Mouse (Mus musculus) hindbrain, postnatal 0 days (tissue): ENCODE results near the gene Mrgprh. TPM values are rescaled to one million over a fixed set of nuclear protein-coding genes. Genes with fewer than 3 reads are reported as not detected.

Source experiments
- ATAC-seq: fragments of 200-750 bp; cut with Nextera tagmentation; 2 replicates; pipeline ENCODE4 v1.8.0; 2017; ENCODE audit warnings: mild to moderate bottlenecking, moderate TSS enrichment, moderate library complexity
- DNase-seq: peaks from one replicate; pipeline ENCODE4 v3.0.0-alpha.2; 2015; ENCODE audit warnings: low spot score
- H3K27ac ChIP-seq: fragments of 300-500 bp; sonication (generic); 2 replicates; pipeline ENCODE4 v1.5.1; 2014; ENCODE audit warnings: mild to moderate bottlenecking
- H3K27me3 ChIP-seq: fragments of 300-500 bp; sonication (generic); 2 replicates; pipeline ENCODE4 v1.6.1; 2014; ENCODE audit warnings: low read length, mixed read lengths; ENCODE audit not compliant: insufficient read depth
- H3K36me3 ChIP-seq: fragments of 300-500 bp; sonication (generic); 2 replicates; pipeline ENCODE4 v1.6.1; 2014; ENCODE audit warnings: low read length, mixed read lengths; ENCODE audit not compliant: insufficient read depth
- H3K4me1 ChIP-seq: fragments of 300-500 bp; sonication (generic); 2 replicates; pipeline ENCODE4 v1.6.1; 2014; ENCODE audit warnings: antibody characterized with exemption, low read length, mixed read lengths; ENCODE audit not compliant: insufficient read depth
- H3K4me2 ChIP-seq: fragments of 300-500 bp; sonication (generic); 2 replicates; pipeline ENCODE4 v1.6.1; 2014; ENCODE audit warnings: low read depth, mild to moderate bottlenecking, low read length, moderate library complexity, mixed read lengths
- H3K4me3 ChIP-seq: fragments of 300-500 bp; sonication (generic); 2 replicates; pipeline ENCODE4 v1.5.1; 2014; ENCODE audit warnings: low read length
- H3K9ac ChIP-seq: fragments of 300-500 bp; sonication (generic); replicated peaks from 2 replicates; pipeline ENCODE4 v1.6.1; 2014; ENCODE audit warnings: mild to moderate bottlenecking, low read length, moderate library complexity, mixed read lengths
- H3K9me3 ChIP-seq: fragments of 300-500 bp; sonication (generic); 2 replicates; pipeline ENCODE4 v1.6.1; 2016; ENCODE audit warnings: low read length, mixed read lengths
- CTCF ChIP-seq: IDR thresholded peaks from 2 replicates; pipeline ENCODE4 v1.5.1; 2016; ENCODE audit warnings: antibody characterized with exemption, control low read depth, low read depth
- WGBS: fragments of 180-500 bp; shearing (Covaris S2); extraction: QIAGEN DNeasy Blood & Tissue Kit; methylation state at CpG from one replicate; pipeline ENCODE4 v1.1.7; 2014; 5-methylcytosine and 5-hydroxymethylcytosine counted together
- polyA plus RNA-seq: library from polyadenylated mRNA; unstranded; fragments of >200 nt; fragmentation: Nextera tagmentation; extraction: Ambion mirVana; gene quantifications from 2 replicates; pipeline ENCODE4 v1.2.1, GENCODE M21; 2015
- total RNA-seq: library from RNA; depleted of rRNA; stranded (reverse); fragments of >200 nt; gene quantifications from 2 replicates; pipeline ENCODE4 v1.2.3, GENCODE M21; 2014; rRNA removed

The Mrgprh gene
- total RNA-seq, result not detected in 2 replicates
- polyA plus RNA-seq, result not detected in 2 replicates

- H3K9ac ChIP-seq, result no peak within 1 kb of the TSS
- H3K4me2 ChIP-seq, result no peak within 1 kb of the TSS
- no peaks in the 10 kb centered on the region for H3K9me3 ChIP-seq
- no peak for TF ChIP-seq CTCF
- H3K27me3 ChIP-seq, result no peaks in the 10 kb centered on the region
- ATAC-seq, result no peak
- H3K4me3 ChIP-seq, result no peak within 1 kb of the TSS
- no peaks in the 10 kb centered on the region for H3K4me1 ChIP-seq
- H3K36me3 ChIP-seq, result no peaks in the 10 kb centered on the region
- H3K27ac ChIP-seq, result no peak within 1 kb of the TSS
- no peak for DNase-seq
- WGBS, result 84% methylated on average over 5 of the region's 5 CpGs
Measured at GRCm38 (mm10) chr17:12875734-12876133, at the start of gene Mrgprh. TSS of gene Mrgprh (plus strand) at chr17:12876034.

- H3K9ac ChIP-seq, result no peak overlapping the region
- no peak for TF ChIP-seq CTCF
- no peaks in the 10 kb centered on the region for H3K4me1 ChIP-seq
- H3K27me3 ChIP-seq, result no peaks in the 10 kb centered on the region
- H3K4me3 ChIP-seq, result no peak overlapping the region
- ATAC-seq, result no peak
- no peak overlapping the region for H3K27ac ChIP-seq
- WGBS, result 66% methylated on average over 5 of the region's 5 CpGs
- DNase-seq, result no peak
- no peak overlapping the region for H3K4me2 ChIP-seq
- no peaks in the 10 kb centered on the region for H3K9me3 ChIP-seq
- no peaks in the 10 kb centered on the region for H3K36me3 ChIP-seq
Measured at GRCm38 (mm10) chr17:12830351-12830750, 45.5 kb upstream of the Mrgprh start.

GRCm38 (mm10) chr17:12832231-12832630 is 43.6 kb upstream of the Mrgprh start:
- Histone ChIP-seq H3K9me3 (no peaks in the 10 kb centered on the region), H3K4me3 (no peak overlapping the region), H3K4me1 (no peaks in the 10 kb centered on the region), H3K4me2 (no peak overlapping the region), H3K9ac (no peak overlapping the region), H3K36me3 (no peaks in the 10 kb centered on the region), H3K27ac (no peak overlapping the region), H3K27me3 (no peaks in the 10 kb centered on the region)
- no peak for DNase-seq
- no peak for ATAC-seq
- WGBS, result 81% methylated on average over 3 of the region's 3 CpGs
- no peak for TF ChIP-seq CTCF

- 97% methylated on average over 4 of the region's 4 CpGs for WGBS
- H3K9me3 ChIP-seq, result no peaks in the 10 kb centered on the region
- no peak overlapping the region for H3K9ac ChIP-seq
- H3K4me2 ChIP-seq, result no peak overlapping the region
- DNase-seq (no peak), ATAC-seq (no peak)
- no peaks in the 10 kb centered on the region for H3K27me3 ChIP-seq
- H3K4me3 ChIP-seq, result no peak overlapping the region
- H3K36me3 ChIP-seq, result no peaks in the 10 kb centered on the region
- no peaks in the 10 kb centered on the region for H3K4me1 ChIP-seq
- TF ChIP-seq CTCF, result no peak
- no peak overlapping the region for H3K27ac ChIP-seq
Measured at GRCm38 (mm10) chr17:12832657-12833056, 43.2 kb upstream of the Mrgprh start.

GRCm38 (mm10) chr17:12834317-12834716 is 41.5 kb upstream of the Mrgprh start:
- no peaks in the 10 kb centered on the region for H3K36me3 ChIP-seq
- no peaks in the 10 kb centered on the region for H3K9me3 ChIP-seq
- ATAC-seq (no peak), DNase-seq (no peak)
- no peak for TF ChIP-seq CTCF
- H3K4me3 ChIP-seq, result no peak overlapping the region
- H3K27ac ChIP-seq, result no peak overlapping the region
- no peak overlapping the region for H3K9ac ChIP-seq
- no peak overlapping the region for H3K4me2 ChIP-seq
- WGBS, result 81% methylated on average over 3 of the region's 3 CpGs
- no peaks in the 10 kb centered on the region for H3K4me1 ChIP-seq
- H3K27me3 ChIP-seq, result no peaks in the 10 kb centered on the region

GRCm38 (mm10) chr17:12834826-12835225 is 41.0 kb upstream of the Mrgprh start:
- 65% methylated on average over 3 of the region's 3 CpGs for WGBS
- Histone ChIP-seq H3K27ac (no peak overlapping the region), H3K9ac (no peak overlapping the region)

GRCm38 (mm10) chr17:12835738-12836137 is 40.1 kb upstream of the Mrgprh start:
- no peaks in the 10 kb centered on the region for H3K27me3 ChIP-seq
- ATAC-seq, result no peak
- WGBS, result 92% methylated on average over 5 of the region's 5 CpGs
- no peak overlapping the region for H3K4me3 ChIP-seq
- H3K27ac ChIP-seq, result no peak overlapping the region
- H3K36me3 ChIP-seq, result no peaks in the 10 kb centered on the region
- H3K4me2 ChIP-seq, result no peak overlapping the region
- no peaks in the 10 kb centered on the region for H3K9me3 ChIP-seq
- H3K9ac ChIP-seq, result no peak overlapping the region
- no peak for DNase-seq
- peaks cover 3% of the 10 kb centered on the region; the same call in 1 of the 2 replicates for H3K4me1 ChIP-seq
- no peak for TF ChIP-seq CTCF

More at GRCm38 (mm10) chr17:12834826-12835225, 41.0 kb upstream of the Mrgprh start:
- H3K4me1 ChIP-seq, result peaks cover 3% of the 10 kb centered on the region; the same call in 1 of the 2 replicates
- H3K4me3 ChIP-seq, result no peak overlapping the region
- H3K36me3 ChIP-seq, result no peaks in the 10 kb centered on the region
- no peak overlapping the region for H3K4me2 ChIP-seq
- no peak for TF ChIP-seq CTCF
- H3K27me3 ChIP-seq, result no peaks in the 10 kb centered on the region
- no peak for ATAC-seq
- H3K9me3 ChIP-seq, result no peaks in the 10 kb centered on the region
- DNase-seq, result no peak
